Mouse (Mus musculus): ENCODE measurements around the gene Pcp4.

GRCm38 (mm10) chr16:96468698-96469097 is 1.3 kb downstream of the Pcp4 start:
- no peak for TF ChIP-seq TAL1 (IDR thresholded peaks at IDR 0.05; ENCODE audit: low read length)
- no peak for TF ChIP-seq GATA1 (IDR thresholded peaks at IDR 0.05; ENCODE audit: low read length)

All from erythroblast, embryonic 14.5 days (primary cell).